Mouse (Mus musculus): ENCODE results near the gene Ccnb2.

Gene Ccnb2

DNA sequence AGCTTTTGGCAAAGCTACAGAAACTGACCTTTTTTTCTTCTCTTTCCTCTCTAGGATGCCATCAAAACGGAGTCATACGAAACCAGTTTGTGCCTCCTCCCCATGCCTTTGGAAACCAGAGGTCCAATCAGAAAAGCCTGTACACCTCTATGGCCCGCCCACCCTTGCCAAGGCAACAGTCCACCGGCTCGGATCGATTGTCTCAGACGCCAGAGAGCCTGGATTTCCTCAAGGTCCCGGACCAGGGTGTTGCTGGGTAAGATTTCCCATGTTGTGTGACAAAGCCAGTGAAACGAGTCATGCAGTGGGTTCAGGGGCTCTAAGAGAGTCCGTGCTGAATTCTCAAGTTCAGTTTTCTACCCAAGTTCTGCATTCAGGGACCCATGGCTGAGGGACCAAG lies 37.6 kb downstream of the Ccnb2 start:
- DNase-seq = no peak

- no peak for DNase-seq
Measured at GRCm38 (mm10) chr9:70382091-70382490, 39.3 kb downstream of the Ccnb2 start.

DNA sequence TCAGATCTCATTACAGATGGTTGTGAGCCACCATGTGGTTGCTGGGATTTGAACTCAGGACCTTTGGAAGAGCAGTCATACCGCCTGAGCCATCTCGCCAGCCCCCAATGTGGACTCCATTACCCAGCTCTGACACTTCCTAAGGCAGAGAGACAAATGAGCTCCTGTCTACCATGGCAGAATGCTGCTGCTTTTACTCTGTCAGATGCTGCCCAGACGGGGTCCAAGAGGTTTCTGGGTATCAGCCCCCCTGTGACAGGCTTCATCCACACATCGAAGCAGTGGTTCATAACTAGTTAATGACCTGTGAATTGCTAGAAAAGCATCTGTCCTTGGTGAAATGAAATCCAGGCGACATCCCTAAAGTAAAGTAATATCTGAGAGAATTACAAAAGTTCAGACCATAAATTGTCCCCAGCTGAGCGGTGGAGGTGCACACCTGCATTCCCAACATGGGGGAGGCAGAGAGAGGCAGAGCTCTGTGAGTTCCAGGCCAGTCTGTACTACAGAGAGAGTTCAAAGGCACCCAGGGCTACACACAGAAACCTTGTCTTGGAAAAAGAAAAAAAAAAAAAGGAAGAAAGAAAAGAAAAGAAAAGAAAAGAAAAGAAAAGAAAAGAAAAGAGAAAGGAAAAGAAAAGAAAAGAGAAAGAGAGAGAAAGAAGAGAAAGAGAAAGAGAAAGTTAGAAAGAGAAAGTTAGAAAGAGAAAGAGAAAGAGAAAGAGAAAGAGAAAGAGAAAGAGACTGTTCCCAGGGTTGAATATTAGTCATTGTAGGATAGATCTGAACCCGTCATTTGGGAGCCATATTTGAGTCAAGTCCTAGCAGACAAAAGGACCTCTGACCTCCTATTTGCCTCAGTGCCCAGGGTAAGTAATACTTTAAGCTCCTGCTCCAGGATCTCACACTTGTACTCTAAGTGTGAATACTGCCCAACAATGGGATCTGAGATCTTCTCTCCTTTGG lies 41.6 kb downstream of the Ccnb2 start:
- no peak for DNase-seq

GRCm38 (mm10) chr9:70371638-70372037 lies 49.7 kb downstream of the Ccnb2 start:
- DNase-seq = no peak

DNA sequence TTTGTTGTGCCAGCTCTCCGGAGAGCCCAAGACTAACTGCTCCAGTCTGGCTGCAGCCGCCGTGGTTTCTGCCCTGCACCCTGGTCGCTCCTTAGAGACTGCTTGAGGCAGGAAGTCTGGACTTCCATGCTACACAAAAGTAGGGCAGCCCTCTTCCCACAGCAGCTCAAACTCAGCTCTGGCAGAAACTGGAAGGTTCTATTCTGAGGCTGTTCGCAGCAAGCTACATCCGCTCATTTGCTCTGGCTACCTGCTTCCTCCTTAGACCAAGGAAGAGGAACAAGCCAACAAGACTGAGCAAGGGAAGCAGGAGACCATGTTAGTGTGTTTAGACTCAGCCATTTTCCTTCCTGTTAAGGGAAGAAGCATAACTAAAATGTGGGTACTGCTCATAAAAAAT lies 54.4 kb downstream of the Ccnb2 start:
- DNase-seq = no peak

- DNase-seq = no peak
Measured at GRCm38 (mm10) chr9:70365915-70366314, 55.4 kb downstream of the Ccnb2 start.

- DNase-seq = no peak
Measured at GRCm38 (mm10) chr9:70364741-70365140, 56.6 kb downstream of the Ccnb2 start.

- DNase-seq = no peak
Measured at GRCm38 (mm10) chr9:70359402-70360131, 61.8 kb downstream of the Ccnb2 start.

Data from thymus, postnatal 25 days (tissue).